Mouse (Mus musculus) forebrain, embryonic 12.5 days (tissue): ENCODE measurements around the gene Tmem44. TPM values are rescaled to one million over a fixed set of nuclear protein-coding genes. Genes with fewer than 3 reads are reported as not detected.

Source experiments
- ATAC-seq: fragments of 200-750 bp; cut with Nextera tagmentation; 2 replicates; pipeline ENCODE4 v1.8.0; 2017; ENCODE audit warnings: moderate TSS enrichment; ENCODE audit not compliant: low FRiP score
- H3K27ac ChIP-seq: fragments of 300-500 bp; sonication (generic); 2 replicates; pipeline ENCODE4 v1.5.1; 2016; ENCODE audit warnings: mild to moderate bottlenecking
- H3K27me3 ChIP-seq: fragments of 300-500 bp; sonication (generic); 2 replicates; pipeline ENCODE4 v1.6.1; 2016; ENCODE audit warnings: mild to moderate bottlenecking
- H3K36me3 ChIP-seq: fragments of 300-500 bp; sonication (generic); replicated peaks from 2 replicates; pipeline ENCODE4 v1.6.1; 2016; ENCODE audit warnings: mild to moderate bottlenecking
- H3K4me1 ChIP-seq: fragments of 300-500 bp; sonication (generic); 2 replicates; pipeline ENCODE4 v1.6.1; 2016
- H3K4me2 ChIP-seq: fragments of 300-500 bp; sonication (generic); 2 replicates; pipeline ENCODE4 v1.6.1; 2016; ENCODE audit warnings: mild to moderate bottlenecking, moderate library complexity
- H3K4me3 ChIP-seq: fragments of 300-500 bp; sonication (generic); replicated peaks from 2 replicates; pipeline ENCODE4 v1.5.1; 2016; ENCODE audit warnings: mild to moderate bottlenecking
- H3K9ac ChIP-seq: fragments of 300-500 bp; sonication (generic); 2 replicates; pipeline ENCODE4 v1.6.1; 2016; ENCODE audit warnings: mild to moderate bottlenecking
- H3K9me3 ChIP-seq: fragments of 300-500 bp; sonication (generic); 2 replicates; pipeline ENCODE4 v1.6.1; 2016
- WGBS: fragments of 180-500 bp; shearing (Covaris S2); methylation state at CpG from one replicate; pipeline ENCODE4 v1.1.7; 2016; 5-methylcytosine and 5-hydroxymethylcytosine counted together
- polyA plus RNA-seq: library from polyadenylated mRNA; unstranded; fragments of >200 nt; fragmentation: Nextera tagmentation; extraction: Ambion mirVana; gene quantifications from 2 replicates; pipeline ENCODE4 v1.2.1, GENCODE M21; 2016

Gene Tmem44
- polyA plus RNA-seq, 1 experiment from 2014 or later = 47.4 TPM

GRCm38 (mm10) chr16:30548291-30548690, 2.4 kb downstream of the Tmem44 start:
- H3K4me2 ChIP-seq = no peak overlapping the region
- ATAC-seq = no peak
- H3K9ac ChIP-seq = 0 out of 2 replicates have a peak overlapping the region, but pooled peaks have one; percentile 25
- no peak overlapping the region for H3K27ac ChIP-seq
- peaks cover 25% of the 10 kb centered on the region for H3K36me3 ChIP-seq
- no peaks in the 10 kb centered on the region for H3K9me3 ChIP-seq
- H3K4me3 ChIP-seq = no peak overlapping the region
- no peaks in the 10 kb centered on the region for H3K27me3 ChIP-seq
- peaks cover 26% of the 10 kb centered on the region for H3K4me1 ChIP-seq
- 89% methylated on average over 5 of the region's 5 CpGs for WGBS

GRCm38 (mm10) chr16:30544693-30545092, 5.9 kb downstream of the Tmem44 start:
- H3K4me2 ChIP-seq = no peak overlapping the region
- peaks cover 35% of the 10 kb centered on the region for H3K36me3 ChIP-seq
- H3K9me3 ChIP-seq = no peaks in the 10 kb centered on the region
- H3K4me1 ChIP-seq = peaks cover 15% of the 10 kb centered on the region
- no peak overlapping the region for H3K4me3 ChIP-seq
- H3K27me3 ChIP-seq = no peaks in the 10 kb centered on the region
- no peak overlapping the region for H3K9ac ChIP-seq
- WGBS = 92% methylated on average over 4 of the region's 4 CpGs
- ATAC-seq = no peak
- no peak overlapping the region for H3K27ac ChIP-seq

GRCm38 (mm10) chr16:30543386-30543785, 7.3 kb downstream of the Tmem44 start:
- H3K9me3 ChIP-seq = no peaks in the 10 kb centered on the region
- peaks cover 35% of the 10 kb centered on the region for H3K36me3 ChIP-seq
- H3K27me3 ChIP-seq = no peaks in the 10 kb centered on the region
- ATAC-seq = no peak
- H3K4me1 ChIP-seq = 0 out of 2 replicates have a peak, but pooled peaks cover 2% of the 10 kb centered on the region
- H3K27ac ChIP-seq = no peak overlapping the region
- H3K4me2 ChIP-seq = no peak overlapping the region
- 93% methylated on average over 9 of the region's 9 CpGs for WGBS
- H3K9ac ChIP-seq = no peak overlapping the region
- no peak overlapping the region for H3K4me3 ChIP-seq

- WGBS = 91% methylated on average over 6 of the region's 6 CpGs
- H3K9me3 ChIP-seq = no peaks in the 10 kb centered on the region
- H3K36me3 ChIP-seq = peaks cover 35% of the 10 kb centered on the region
- H3K27me3 ChIP-seq = no peaks in the 10 kb centered on the region
- no peak overlapping the region for H3K4me3 ChIP-seq
- H3K9ac ChIP-seq = no peak overlapping the region
- no peaks in the 10 kb centered on the region for H3K4me1 ChIP-seq
- no peak overlapping the region for H3K27ac ChIP-seq
- ATAC-seq = no peak
- no peak overlapping the region for H3K4me2 ChIP-seq
Observed at GRCm38 (mm10) chr16:30542826-30543225, 7.8 kb downstream of the Tmem44 start.

GRCm38 (mm10) chr16:30540107-30541001, 10.3 kb downstream of the Tmem44 start:
- peak; percentile 31 for ATAC-seq
- Histone ChIP-seq H3K9ac (no peak overlapping the region), H3K4me3 (no peak overlapping the region), H3K9me3 (no peaks in the 10 kb centered on the region), H3K4me2 (peak overlapping the region; percentile 17), H3K4me1 (no peaks in the 10 kb centered on the region), H3K27ac (no peak overlapping the region), H3K27me3 (no peaks in the 10 kb centered on the region), H3K36me3 (peaks cover 24% of the 10 kb centered on the region)
- 64% methylated on average over 20 of the region's 20 CpGs for WGBS

GRCm38 (mm10) chr16:30539433-30539832, 11.2 kb downstream of the Tmem44 start:
- Histone ChIP-seq H3K4me3 (no peak overlapping the region), H3K27ac (no peak overlapping the region), H3K4me2 (no peak overlapping the region), H3K9ac (no peak overlapping the region), H3K9me3 (no peaks in the 10 kb centered on the region), H3K27me3 (no peaks in the 10 kb centered on the region), H3K36me3 (peaks cover 15% of the 10 kb centered on the region), H3K4me1 (no peaks in the 10 kb centered on the region)
- WGBS = 27% methylated on average over 10 of the region's 10 CpGs
- ATAC-seq = 0 out of 2 replicates have a peak, but pooled peaks have one; percentile 55

- Histone ChIP-seq H3K4me1 (no peaks in the 10 kb centered on the region), H3K9ac (no peak overlapping the region), H3K4me2 (no peak overlapping the region), H3K4me3 (no peak overlapping the region), H3K27ac (no peak overlapping the region), H3K9me3 (no peaks in the 10 kb centered on the region), H3K27me3 (no peaks in the 10 kb centered on the region), H3K36me3 (0 out of 2 replicates have a peak, but pooled peaks cover 12% of the 10 kb centered on the region)
- 96% methylated on average over 1 of the region's 1 CpGs for WGBS
- no peak for ATAC-seq
Observed at GRCm38 (mm10) chr16:30535075-30535474, 15.6 kb downstream of the Tmem44 start.

GRCm38 (mm10) chr16:30533592-30533991, 17.1 kb downstream of the Tmem44 start:
- Histone ChIP-seq H3K4me2 (no peak overlapping the region), H3K27ac (no peak overlapping the region), H3K4me1 (no peaks in the 10 kb centered on the region), H3K4me3 (no peak overlapping the region), H3K9ac (no peak overlapping the region), H3K27me3 (no peaks in the 10 kb centered on the region), H3K36me3 (peaks cover 23% of the 10 kb centered on the region), H3K9me3 (no peaks in the 10 kb centered on the region)
- WGBS = 73% methylated on average over 4 of the region's 4 CpGs
- no peak for ATAC-seq

GRCm38 (mm10) chr16:30532929-30533328, 17.7 kb downstream of the Tmem44 start:
- Histone ChIP-seq H3K36me3 (peaks cover 26% of the 10 kb centered on the region), H3K4me3 (no peak overlapping the region), H3K4me1 (no peaks in the 10 kb centered on the region), H3K27me3 (no peaks in the 10 kb centered on the region), H3K9ac (no peak overlapping the region), H3K27ac (no peak overlapping the region), H3K4me2 (no peak overlapping the region), H3K9me3 (no peaks in the 10 kb centered on the region)
- WGBS = 67% methylated on average over 1 of the region's 1 CpGs
- ATAC-seq = no peak

- WGBS = 29% methylated on average over 20 of the region's 20 CpGs
- no peak overlapping the region for H3K4me3 ChIP-seq
- H3K27me3 ChIP-seq = no peaks in the 10 kb centered on the region
- no peaks in the 10 kb centered on the region for H3K9me3 ChIP-seq
- 0 out of 2 replicates have a peak, but pooled peaks have one; percentile 51 for ATAC-seq
- H3K4me2 ChIP-seq = no peak overlapping the region
- no peak overlapping the region for H3K9ac ChIP-seq
- H3K27ac ChIP-seq = no peak overlapping the region
- no peaks in the 10 kb centered on the region for H3K4me1 ChIP-seq
- peaks cover 30% of the 10 kb centered on the region for H3K36me3 ChIP-seq
Observed at GRCm38 (mm10) chr16:30531761-30532406, 18.8 kb downstream of the Tmem44 start.

- H3K27ac ChIP-seq = no peak overlapping the region
- H3K9ac ChIP-seq = no peak overlapping the region
- no peak overlapping the region for H3K4me2 ChIP-seq
- H3K36me3 ChIP-seq = peaks cover 35% of the 10 kb centered on the region
- WGBS = 48% methylated on average over 4 of the region's 4 CpGs
- H3K4me1 ChIP-seq = no peaks in the 10 kb centered on the region
- H3K4me3 ChIP-seq = no peak overlapping the region
- no peaks in the 10 kb centered on the region for H3K9me3 ChIP-seq
- ATAC-seq = no peak
- H3K27me3 ChIP-seq = no peaks in the 10 kb centered on the region
Observed at GRCm38 (mm10) chr16:30530815-30531214, 19.8 kb downstream of the Tmem44 start.

GRCm38 (mm10) chr16:30528386-30528785, 22.3 kb downstream of the Tmem44 start:
- H3K27me3 ChIP-seq = no peaks in the 10 kb centered on the region
- peaks cover 45% of the 10 kb centered on the region for H3K36me3 ChIP-seq
- no peak overlapping the region for H3K27ac ChIP-seq
- H3K9me3 ChIP-seq = no peaks in the 10 kb centered on the region
- WGBS = 78% methylated on average over 8 of the region's 8 CpGs
- H3K9ac ChIP-seq = no peak overlapping the region
- H3K4me2 ChIP-seq = no peak overlapping the region
- ATAC-seq = no peak
- H3K4me1 ChIP-seq = no peaks in the 10 kb centered on the region
- no peak overlapping the region for H3K4me3 ChIP-seq
